Mouse (Mus musculus) CH12.LX (cell line): ENCODE data around the gene Ppp1r11. TPM values are rescaled to one million over a fixed set of nuclear protein-coding genes. Genes with fewer than 3 reads are reported as not detected.

ENCODE experiments used
- DNase-seq: peaks from one replicate; pipeline ENCODE4 v3.0.0-alpha.2; 2013; ENCODE audit errors: extremely low read depth
- H3K27ac ChIP-seq: 2 replicates; pipeline ENCODE4 v1.5.1; 2012; ENCODE audit warnings: low read depth, mild to moderate bottlenecking, control low read depth, moderate library complexity; ENCODE audit not compliant: insufficient read depth
- H3K27me3 ChIP-seq: replicated peaks from 2 replicates; pipeline ENCODE3; 2012; ENCODE audit warnings: inconsistent platforms
- H3K36me3 ChIP-seq, 2 experiments: replicated peaks in 1 of 2; 2 replicates each; pipeline versions ENCODE3 to v1.6.1; 2012; ENCODE audit warnings: inconsistent platforms in 1 of 2, low read length in 1 of 2, mild to moderate bottlenecking in 1 of 2, mixed read lengths in 1 of 2, moderate library complexity in 1 of 2; ENCODE audit not compliant: control insufficient read depth in 1 of 2, insufficient read depth in 1 of 2
- H3K4me1 ChIP-seq, 2 experiments: 2 replicates each; pipeline ENCODE4 v1.6.1; 2012; ENCODE audit warnings: inconsistent platforms in 1 of 2, moderate library complexity in 1 of 2; ENCODE audit not compliant: insufficient read depth in 2 of 2, control insufficient read depth in 1 of 2
- H3K4me2 ChIP-seq: 2 replicates; pipeline ENCODE4 v1.6.1; 2012; ENCODE audit warnings: low read depth, mild to moderate bottlenecking, control low read depth; ENCODE audit not compliant: poor library complexity, insufficient read depth, severe bottlenecking
- H3K4me3 ChIP-seq, 3 experiments: fragments of 150-350 bp in 1 of 3; sonication (generic) in 1 of 3; replicated peaks in 1 of 3; 2 replicates each; pipeline versions ENCODE3 to v1.5.1; 2011 to 2012; ENCODE audit warnings: low read depth in 2 of 3, low read length in 2 of 3, mild to moderate bottlenecking in 2 of 3, moderate library complexity in 2 of 3, control low read depth in 1 of 3, improper control_type of control experiment in 1 of 3, inconsistent platforms in 1 of 3, mixed read lengths in 1 of 3; ENCODE audit not compliant: poor library complexity in 1 of 3
- H3K79me2 ChIP-seq: replicated peaks from 2 replicates; pipeline ENCODE4 v1.6.1; 2012; ENCODE audit warnings: mild to moderate bottlenecking, moderate library complexity; ENCODE audit not compliant: control insufficient read depth, poor library complexity, insufficient read depth, severe bottlenecking; ENCODE audit errors: extremely low read depth
- H3K9ac ChIP-seq: 2 replicates; pipeline ENCODE4 v1.6.1; 2012; ENCODE audit warnings: low read depth, mild to moderate bottlenecking, control low read depth, moderate library complexity; ENCODE audit not compliant: insufficient read depth
- H3K9me3 ChIP-seq: replicated peaks from 2 replicates; pipeline ENCODE3; 2012; ENCODE audit warnings: low read length, inconsistent platforms, mixed read lengths
- BHLHE40 ChIP-seq: IDR thresholded peaks from 2 replicates; pipeline ENCODE4 v1.6.1; 2011; ENCODE audit warnings: mild to moderate bottlenecking, low read depth, low read length, improper control_type of control experiment
- CHD1 ChIP-seq: IDR thresholded peaks from 2 replicates; pipeline ENCODE4 v1.6.1; 2012; ENCODE audit warnings: low read depth, low read length, improper control_type of control experiment, inconsistent platforms
- CHD2 ChIP-seq: IDR thresholded peaks from 2 replicates; pipeline ENCODE4 v1.6.1; 2011; ENCODE audit warnings: low read length, improper control_type of control experiment
- CTCF ChIP-seq, 2 experiments: IDR thresholded peaks in 1 of 2; conservative IDR thresholded peaks in 1 of 2; 2 replicates each; pipeline ENCODE4 v1.5.1; 2011 to 2012; ENCODE audit warnings: low read depth in 2 of 2, low read length in 2 of 2, improper control_type of control experiment in 1 of 2, inconsistent platforms in 1 of 2, mild to moderate bottlenecking in 1 of 2, moderate library complexity in 1 of 2
- E2F4 ChIP-seq: IDR thresholded peaks from 2 replicates; pipeline ENCODE4 v1.6.1; 2011; ENCODE audit warnings: low read depth, low read length, improper control_type of control experiment; ENCODE audit not compliant: insufficient replicate concordance
- ELF1 ChIP-seq: IDR thresholded peaks from 2 replicates; pipeline ENCODE4 v1.6.1; 2014; ENCODE audit warnings: low read depth, mild to moderate bottlenecking, inconsistent platforms, low read length, improper control_type of control experiment
- EP300 ChIP-seq: IDR thresholded peaks from 2 replicates; pipeline ENCODE4 v1.6.1; 2011; ENCODE audit warnings: low read length, improper control_type of control experiment
- ETS1 ChIP-seq: conservative IDR thresholded peaks from 2 replicates; pipeline ENCODE4 v1.6.1; 2012; ENCODE audit warnings: low read depth, mild to moderate bottlenecking, inconsistent platforms, low read length, improper control_type of control experiment, moderate library complexity
- GABPA ChIP-seq: IDR thresholded peaks from 2 replicates; pipeline ENCODE4 v1.6.1; 2012; ENCODE audit warnings: low read depth, low read length, improper control_type of control experiment, inconsistent platforms; ENCODE audit not compliant: insufficient replicate concordance
- HCFC1 ChIP-seq: IDR thresholded peaks from 2 replicates; pipeline ENCODE4 v1.6.1; 2012; ENCODE audit warnings: low read depth, mild to moderate bottlenecking, inconsistent platforms, low read length, improper control_type of control experiment
- IRF4 ChIP-seq: IDR thresholded peaks from 2 replicates; pipeline ENCODE4 v1.6.1; 2014; ENCODE audit warnings: low read depth, mild to moderate bottlenecking, inconsistent platforms, low read length, improper control_type of control experiment
- JUN ChIP-seq: IDR thresholded peaks from 2 replicates; pipeline ENCODE4 v1.6.1; 2011; ENCODE audit warnings: low read depth, mild to moderate bottlenecking, low read length, improper control_type of control experiment, moderate library complexity; ENCODE audit not compliant: insufficient read depth
- JUND ChIP-seq: conservative IDR thresholded peaks from 2 replicates; pipeline ENCODE4 v1.6.1; 2011; ENCODE audit warnings: low read depth, low read length, improper control_type of control experiment
- KAT2A ChIP-seq: IDR thresholded peaks from 2 replicates; pipeline ENCODE4 v1.6.1; 2012; ENCODE audit warnings: low read length, improper control_type of control experiment, inconsistent platforms; ENCODE audit not compliant: insufficient replicate concordance
- MAFK ChIP-seq: IDR thresholded peaks from 2 replicates; pipeline ENCODE4 v1.6.1; 2011; ENCODE audit warnings: low read length, improper control_type of control experiment; ENCODE audit not compliant: insufficient replicate concordance
- MAX ChIP-seq: IDR thresholded peaks from 2 replicates; pipeline ENCODE4 v1.6.1; 2011; ENCODE audit warnings: low read length, improper control_type of control experiment
- MAZ ChIP-seq: IDR thresholded peaks from 2 replicates; pipeline ENCODE4 v1.6.1; 2012; ENCODE audit warnings: low read depth, mild to moderate bottlenecking, inconsistent platforms, low read length, improper control_type of control experiment, moderate library complexity
- MEF2A ChIP-seq: IDR thresholded peaks from 2 replicates; pipeline ENCODE4 v1.6.1; 2014; ENCODE audit warnings: low read depth, mild to moderate bottlenecking, inconsistent platforms, low read length, improper control_type of control experiment, borderline replicate concordance
- MXI1 ChIP-seq: IDR thresholded peaks from 2 replicates; pipeline ENCODE4 v1.6.1; 2011; ENCODE audit warnings: mild to moderate bottlenecking, low read depth, low read length, improper control_type of control experiment
- MYC ChIP-seq: IDR thresholded peaks from 2 replicates; pipeline ENCODE4 v1.6.1; 2011; ENCODE audit warnings: low read depth, mild to moderate bottlenecking, improper control_type of control experiment, low read length
- NELFE ChIP-seq: IDR thresholded peaks from 2 replicates; pipeline ENCODE4 v1.6.1; 2011; ENCODE audit warnings: low read depth, low read length, improper control_type of control experiment
- NRF1 ChIP-seq: IDR thresholded peaks from 2 replicates; pipeline ENCODE4 v1.6.1; 2014; ENCODE audit warnings: low read depth, mild to moderate bottlenecking, inconsistent platforms, low read length, improper control_type of control experiment, moderate library complexity
- PAX5 ChIP-seq: IDR thresholded peaks from 2 replicates; pipeline ENCODE4 v1.6.1; 2012; ENCODE audit warnings: low read length, inconsistent platforms, mixed read lengths
- POLR2A ChIP-seq: IDR thresholded peaks from 2 replicates; pipeline ENCODE4 v1.6.1; 2011; ENCODE audit warnings: low read depth, mild to moderate bottlenecking, improper control_type of control experiment, low read length
- POLR2AphosphoS2 ChIP-seq: IDR thresholded peaks from 2 replicates; pipeline ENCODE4 v1.6.1; 2011; ENCODE audit warnings: low read depth, low read length, improper control_type of control experiment
- RAD21 ChIP-seq: IDR thresholded peaks from 2 replicates; pipeline ENCODE4 v1.6.1; 2011; ENCODE audit warnings: low read depth, mild to moderate bottlenecking, low read length, improper control_type of control experiment, moderate library complexity
- RCOR1 ChIP-seq: conservative IDR thresholded peaks from 2 replicates; pipeline ENCODE4 v1.6.1; 2012; ENCODE audit warnings: low read depth, mild to moderate bottlenecking, inconsistent platforms, low read length, improper control_type of control experiment
- SIN3A ChIP-seq: IDR thresholded peaks from 2 replicates; pipeline ENCODE4 v1.6.1; 2012; ENCODE audit warnings: low read length, improper control_type of control experiment, inconsistent platforms
- SMC3 ChIP-seq: IDR thresholded peaks from 2 replicates; pipeline ENCODE4 v1.6.1; 2011; ENCODE audit warnings: low read depth, low read length, improper control_type of control experiment
- TBP ChIP-seq: conservative IDR thresholded peaks from 2 replicates; pipeline ENCODE4 v1.6.1; 2011; ENCODE audit warnings: low read depth, low read length, improper control_type of control experiment
- TCF12 ChIP-seq: IDR thresholded peaks from 2 replicates; pipeline ENCODE4 v1.6.1; 2014; ENCODE audit warnings: low read depth, mild to moderate bottlenecking, inconsistent platforms, low read length, improper control_type of control experiment
- UBTF ChIP-seq: IDR thresholded peaks from 2 replicates; pipeline ENCODE4 v1.6.1; 2012; ENCODE audit warnings: low read depth, mild to moderate bottlenecking, inconsistent platforms, low read length, improper control_type of control experiment, moderate library complexity
- USF1 ChIP-seq: IDR thresholded peaks from 2 replicates; pipeline ENCODE4 v1.6.1; 2014; ENCODE audit warnings: low read depth, mild to moderate bottlenecking, inconsistent platforms, low read length, improper control_type of control experiment
- ZC3H11A ChIP-seq: IDR thresholded peaks from 2 replicates; pipeline ENCODE4 v1.6.1; 2012; ENCODE audit warnings: low read depth, mild to moderate bottlenecking, inconsistent platforms, low read length, improper control_type of control experiment
- ZKSCAN1 ChIP-seq: IDR thresholded peaks from 2 replicates; pipeline ENCODE4 v1.6.1; 2012; ENCODE audit warnings: low read depth, inconsistent platforms, low read length, improper control_type of control experiment, borderline replicate concordance
- ZMIZ1 ChIP-seq: IDR thresholded peaks from 2 replicates; pipeline ENCODE4 v1.6.1; 2012; ENCODE audit warnings: low read depth, mild to moderate bottlenecking, inconsistent platforms, low read length, improper control_type of control experiment
- ZNF384 ChIP-seq: IDR thresholded peaks from 2 replicates; pipeline ENCODE4 v1.6.1; 2012; ENCODE audit warnings: low read depth, low read length, improper control_type of control experiment, inconsistent platforms
- dilution Hi-C: fragments of 300-500 bp; cut with MboI; formaldehyde crosslinking; loops from 2 replicates; pipeline ENCODE4 v1.14.3; 2020; ENCODE audit warnings: low sequenced_read_pairs; ENCODE audit not compliant: extremely low pct_unique_long_range_greater_than_20kb, extremely low pct_ligation_motif_present
- in situ Hi-C: fragments of 300-500 bp; cut with MboI; formaldehyde crosslinking; loops from 3 replicates; pipeline ENCODE4 v1.14.3; 2019; ENCODE audit warnings: low sequenced_read_pairs, low pct_ligation_motif_present, low pct_unique_long_range_greater_than_20kb, mixed read lengths
- polyA plus RNA-seq: library from polyadenylated mRNA; unstranded; fragments of >175 nt; gene quantifications from 2 replicates; pipeline ENCODE4 v1.2.1, GENCODE M21; 2012; ENCODE audit warnings: low read depth; ENCODE audit not compliant: insufficient read length
- total RNA-seq, 2 experiments: library from RNA; depleted of rRNA; stranded (reverse); fragments of 300-350 nt in 1 of 2; fragments of >200 nt in 1 of 2; gene quantifications; 2 replicates each; pipeline ENCODE4 v1.2.3; 2012 to 2014

Ppp1r11 gene
- total RNA-seq (2012; rRNA removed) (208 and 209 TPM in 2 replicates), total RNA-seq (2014; rRNA removed) (120 and 128 TPM in 2 replicates), polyA plus RNA-seq (238 and 276 TPM in 2 replicates)

DNA sequence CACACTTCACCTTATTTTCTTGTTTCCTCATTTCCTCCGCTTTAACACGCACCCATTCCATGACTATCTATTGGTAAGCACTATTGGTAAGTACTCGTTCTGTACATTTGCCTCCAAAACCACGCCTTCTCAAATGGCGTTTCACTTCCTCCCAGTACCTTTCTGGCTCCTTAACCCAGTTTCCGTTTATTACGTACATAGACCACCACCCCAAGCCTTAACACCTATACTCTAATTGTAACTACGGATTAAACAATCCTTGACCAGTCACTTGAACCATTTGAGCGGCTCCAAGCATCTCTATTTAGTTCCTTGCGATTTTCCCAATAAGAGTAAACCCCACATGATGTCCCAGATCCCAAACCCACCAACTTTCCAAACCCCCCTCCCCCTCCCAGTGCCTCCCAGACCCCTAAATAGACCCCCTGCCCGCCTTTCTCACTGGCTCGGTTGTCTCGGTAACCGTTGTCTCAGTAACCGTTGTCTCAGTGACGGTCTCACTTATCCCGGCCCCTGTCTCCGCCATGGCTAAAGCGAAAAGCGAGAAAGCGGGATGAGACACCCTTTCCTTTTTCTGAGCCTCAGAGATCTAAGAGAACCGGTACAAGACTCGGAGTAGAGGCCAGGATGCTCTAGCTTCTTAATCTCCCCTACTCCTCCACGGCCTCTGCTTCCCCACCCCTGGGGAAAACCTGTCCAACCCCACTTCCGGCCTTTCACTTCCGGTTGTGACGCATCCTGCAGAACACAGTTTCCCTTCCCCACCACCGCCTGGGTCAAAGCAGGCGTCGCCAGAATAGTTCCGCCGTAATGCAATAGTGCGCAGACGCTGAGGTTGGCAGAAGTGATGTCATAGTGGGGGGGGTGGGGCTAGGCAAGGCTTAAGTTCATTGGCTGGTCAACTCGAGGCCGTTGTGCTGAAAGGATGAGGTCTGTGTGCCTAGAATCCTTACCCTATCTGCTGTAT is at the start of gene Ppp1r11:
Gene Ppp1r11 (minus strand): TSS at position 761 of the 967 bp plus-strand sequence.
- Histone ChIP-seq H3K27ac (peak within 1 kb of the TSS; percentile 84), H3K9ac (peak within 1 kb of the TSS; percentile 100), H3K4me3 (peak within 1 kb of the TSS; percentile 72 to 98 (median 91)), H3K79me2 (peaks cover 20% of the 10 kb centered on the region), H3K27me3 (no peaks in the 10 kb centered on the region), H3K36me3 (peaks cover 20 to 65% of the 10 kb centered on the region in 2 experiments), H3K4me2 (peak within 1 kb of the TSS; percentile 71), H3K9me3 (no peaks in the 10 kb centered on the region), H3K4me1 (peaks cover 0 to 8% of the 10 kb centered on the region in 2 experiments; a peak in 2 of 4 replicates)
- DNase-seq: peak; percentile 99
- dilution Hi-C loops: no loop called here
- in situ Hi-C loops: no loop called here
- TF ChIP-seq KAT2A: peak; percentile 81; the same call in 1 of the 2 replicates
- TF ChIP-seq POLR2AphosphoS2: peak; percentile 90
- TF ChIP-seq UBTF: no peak
- peak; percentile 90 for TF ChIP-seq SIN3A
- peak; percentile 71 for TF ChIP-seq ETS1
- peak; percentile 87; the same call in 1 of the 2 replicates for TF ChIP-seq CHD1
- no peak; the same call in 1 of the 2 replicates for TF ChIP-seq BHLHE40
- TF ChIP-seq EP300: peak; percentile 42; the same call in 1 of the 2 replicates
- TF ChIP-seq CTCF (conservative IDR thresholded peaks at IDR 0.05 in 1 of 2, IDR thresholded peaks at IDR 0.05 in 1 of 2; ENCODE audit: low read depth in 2 of 2, low read length in 2 of 2): no peak
- no peak for TF ChIP-seq ZC3H11A
- TF ChIP-seq PAX5: no peak
- peak; percentile 83 for TF ChIP-seq POLR2A
- peak; percentile 54; the same call in 1 of the 2 replicates for TF ChIP-seq GABPA
- TF ChIP-seq NRF1: peak; percentile 88
- no peak for TF ChIP-seq MAFK
- 0 out of 2 replicates have a peak, but pooled peaks have one; percentile 20 for TF ChIP-seq MYC
- TF ChIP-seq E2F4: no peak
- TF ChIP-seq SMC3: no peak
- no peak for TF ChIP-seq USF1
- TF ChIP-seq IRF4: peak; percentile 85
- peak; percentile 83 for TF ChIP-seq MEF2A
- peak; percentile 86 for TF ChIP-seq TCF12
- TF ChIP-seq CHD2: peak; percentile 77
- peak; percentile 47 for TF ChIP-seq MAX
- peak; percentile 91 for TF ChIP-seq HCFC1
- TF ChIP-seq ZNF384: no peak
- peak; percentile 95 for TF ChIP-seq ELF1
- no peak for TF ChIP-seq RAD21
- TF ChIP-seq NELFE: peak; percentile 61
- TF ChIP-seq RCOR1: no peak
- TF ChIP-seq MAZ: peak; percentile 80
- peak; percentile 55 for TF ChIP-seq ZMIZ1
- TF ChIP-seq JUN: no peak
- TF ChIP-seq JUND: no peak; the same call in 1 of the 2 replicates
- TF ChIP-seq MXI1: peak; percentile 53; the same call in 1 of the 2 replicates
- peak; percentile 78 for TF ChIP-seq TBP
- TF ChIP-seq ZKSCAN1: no peak
